In genomic region chr1:82375452-82375851, GRCm38 (mm10) we compare ENCODE assay signal across 25 mouse cellular contexts. TPM values are rescaled to one million over a fixed set of nuclear protein-coding genes. Genes with fewer than 3 reads are reported as not detected.
DNase-seq lines count a peak whose midpoint lies in the region; ATAC-seq and TF ChIP-seq lines count a peak whose summit lies in the region.
"Had no signal": no experiment of that assay in that cellular context is flagged by ENCODE, and none has a peak within 500 bp of the region (broad histone marks: within the 10 kb centered on the region; RNA-seq: fewer than 3 reads in every experiment).

No protein-coding gene starts in this region.

- no peak overlapping the region for H3K27ac ChIP-seq in kidney, embryonic 14.5 days (ENCODE audit: low read depth, low read length)
- peak overlapping the region; percentile 41; the same call in 1 of the 2 replicates for H3K27ac ChIP-seq in liver, embryonic 12.5 days
- H3K27ac ChIP-seq in embryonic fibroblast, embryonic 13.5 days (ENCODE audit: insufficient read depth, low read length): peak overlapping the region; percentile 58
- H3K27ac ChIP-seq: midbrain, embryonic 10.5 days; midbrain, embryonic 15.5 days had no signal

- TF ChIP-seq POLR2A in embryonic fibroblast, embryonic 13.5 days (IDR thresholded peaks at IDR 0.05; ENCODE audit: low read depth, low read length): no peak

- no peaks in the 10 kb centered on the region for H3K36me3 ChIP-seq in kidney, embryonic 14.5 days (ENCODE audit: control insufficient read depth, insufficient read depth, low read length)
- peaks cover 39% of the 10 kb centered on the region for H3K36me3 ChIP-seq in liver, embryonic 12.5 days
- H3K36me3 ChIP-seq: midbrain, embryonic 10.5 days; midbrain, embryonic 15.5 days had no signal

- TF ChIP-seq CTCF in embryonic fibroblast, embryonic 13.5 days (IDR thresholded peaks at IDR 0.05; ENCODE audit: borderline replicate concordance, insufficient read depth, low read length): no peak

- 27% methylated on average over 3 of the region's 3 CpGs for whole genome bisulfite sequencing in kidney, embryonic 14.5 days
- 89% methylated on average over 3 of the region's 3 CpGs for WGBS in liver, embryonic 12.5 days (ENCODE audit: insufficient replicate concordance)

- H3K4me1 ChIP-seq in kidney, embryonic 14.5 days (ENCODE audit: control insufficient read depth, insufficient read depth, low read length): no peaks in the 10 kb centered on the region
- peaks cover 44% of the 10 kb centered on the region for H3K4me1 ChIP-seq in liver, embryonic 12.5 days
- peaks cover 16% of the 10 kb centered on the region for H3K4me1 ChIP-seq in embryonic fibroblast, embryonic 13.5 days (ENCODE audit: control insufficient read depth, insufficient read depth, low read length)
- H3K4me1 ChIP-seq: midbrain, embryonic 10.5 days; midbrain, embryonic 15.5 days had no signal

- peak; percentile 47; the same call in 1 of the 2 replicates for ATAC-seq in kidney, embryonic 14.5 days (ENCODE audit: low FRiP score, low TSS enrichment)
- no peak for ATAC-seq in liver, embryonic 12.5 days
- ATAC-seq: activated CD4-positive, CD25-positive, alpha-beta regulatory T cell, adult 4 months; intestine, postnatal 0 days; midbrain, embryonic 15.5 days had no signal

- DNase-seq in embryo, embryonic 10 days (ENCODE audit: low spot score): peak; percentile 24
- DNase-seq in embryo, embryonic 9.5 days (ENCODE audit: extremely low spot score): no peak
- DNase-seq in kidney, adult 11 months: no peak
- DNase-seq in liver: no peak
- no peak for DNase-seq in ovary, postnatal 36 days (ENCODE audit: low spot score)
- DNase-seq: adrenal gland, adult 2 months; adrenal gland, postnatal 36 days; cerebellum, adult 18-20 months; cerebellum, postnatal 10 days; gastrocnemius, postnatal 14 days; heart, postnatal 14 days; layer of hippocampus, postnatal 36 days; left cerebral cortex, postnatal 4 days; lung, adult 2 months; lung, postnatal 10 days; thymus, postnatal 25 days had no signal

- no peak overlapping the region for H3K9ac ChIP-seq in kidney, embryonic 14.5 days (ENCODE audit: low read depth, low read length)
- no peak overlapping the region for H3K9ac ChIP-seq in liver, embryonic 12.5 days
- H3K9ac ChIP-seq: liver, embryonic 14.5 days; midbrain, embryonic 15.5 days had no signal

- H3K4me3 ChIP-seq in kidney, embryonic 14.5 days (ENCODE audit: low read length): no peak overlapping the region
- no peak overlapping the region for H3K4me3 ChIP-seq in liver, embryonic 12.5 days
- H3K4me3 ChIP-seq in embryonic fibroblast, embryonic 13.5 days (ENCODE audit: insufficient read depth, low read length): no peak overlapping the region
- H3K4me3 ChIP-seq: midbrain, embryonic 10.5 days; midbrain, embryonic 15.5 days had no signal

- H3K4me2 ChIP-seq in kidney, embryonic 14.5 days (replicated peaks; ENCODE audit: low read depth, low read length): no peak overlapping the region
- no peak overlapping the region for H3K4me2 ChIP-seq in liver, embryonic 12.5 days
- H3K4me2 ChIP-seq: midbrain, embryonic 15.5 days had no signal

- no peaks in the 10 kb centered on the region for H3K27me3 ChIP-seq in kidney, embryonic 14.5 days (ENCODE audit: control insufficient read depth, insufficient read depth, low read length)
- no peaks in the 10 kb centered on the region for H3K27me3 ChIP-seq in liver, embryonic 12.5 days (replicated peaks)
- H3K27me3 ChIP-seq: CH12.LX; midbrain, embryonic 15.5 days had no signal

- no peaks in the 10 kb centered on the region for H3K9me3 ChIP-seq in kidney, embryonic 14.5 days (ENCODE audit: control insufficient read depth, low read length)
- H3K9me3 ChIP-seq in liver, embryonic 12.5 days (replicated peaks): no peaks in the 10 kb centered on the region
- H3K9me3 ChIP-seq: midbrain, embryonic 10.5 days; midbrain, embryonic 15.5 days had no signal

RNA-seq across cellular contexts. Expression of gene Rhbdd1, which starts 59.2 kb away (rescaled TPM):
- polyA plus RNA-seq in kidney, embryonic 14.5 days (2014; fragmentation: Nextera tagmentation; extraction: Ambion mirVana): 6.7 and 7.0 TPM in 2 replicates
- polyA plus RNA-seq in liver, embryonic 12.5 days (2016; fragmentation: Nextera tagmentation; extraction: Ambion mirVana): 11.8 and 13.3 TPM in 2 replicates
- polyA plus RNA-seq in embryonic fibroblast, embryonic 13.5 days (2011; ENCODE audit: insufficient read length, low read depth, missing spikeins): 38.0 and 40.7 TPM in 2 replicates
